Mouse (Mus musculus): ENCODE results near the gene Ifi207. TPM values are rescaled to one million over a fixed set of nuclear protein-coding genes. Genes with fewer than 3 reads are reported as not detected.
"Not testable (repeated sequence)": the region's sequence is repeated elsewhere in the genome, so short reads cannot be mapped to it uniquely, and the experiment has no call there.

Ifi207 gene
- under 1 TPM; 0.15 to 0.18 TPM for total RNA-seq (2021)

GRCm38 (mm10) chr1:173741656-173742055 is at the start of gene Ifi207:
Gene Ifi207 (minus strand): TSS chr1:173741747.
- no peak for DNase-seq (ENCODE audit: low spot score in 2 of 2)
- intact Hi-C loops (cut with DNase I): no loop called here

- intact Hi-C loops (cut with DNase I); DNase-seq (ENCODE audit: low spot score in 2 of 2): not testable (repeated sequence)
Observed at GRCm38 (mm10) chr1:173773457-173773856, 31.9 kb upstream of the Ifi207 start.

DNA sequence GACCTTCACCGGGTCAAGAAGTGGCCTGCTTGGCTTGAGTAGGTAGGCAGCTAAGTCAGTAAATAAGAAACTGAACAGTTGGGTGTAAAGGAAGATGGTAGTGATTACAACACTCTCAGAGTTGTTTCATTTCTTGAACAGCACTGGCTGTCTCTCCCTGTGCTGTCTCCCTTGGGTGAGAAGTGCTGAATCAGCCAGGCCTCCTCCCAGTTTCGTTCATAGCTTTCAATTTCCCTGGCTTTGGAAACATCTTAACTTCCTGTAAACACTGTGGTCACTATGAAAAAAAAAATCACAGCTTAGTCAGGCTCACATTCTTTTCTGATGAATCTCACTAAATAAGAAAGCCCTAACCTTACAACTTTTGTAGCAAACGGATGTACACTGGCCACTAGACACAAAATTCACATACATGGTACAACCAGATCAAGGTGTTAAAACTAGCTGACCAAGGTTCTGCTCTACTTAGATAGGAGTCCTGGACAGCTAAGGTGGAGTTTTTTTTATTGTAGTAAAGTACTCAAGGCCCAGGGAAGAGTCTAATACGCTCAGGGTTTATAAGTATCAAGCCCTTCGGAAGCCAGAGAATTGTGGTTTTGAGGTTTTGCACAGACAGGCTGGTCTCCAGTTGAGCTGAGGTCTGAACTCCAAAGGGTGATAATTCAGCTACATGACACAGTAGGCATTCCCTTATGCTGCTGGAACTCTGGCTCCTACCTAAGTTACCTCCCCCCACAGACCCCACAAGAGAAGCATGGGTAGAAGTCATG is 25.5 kb upstream of the Ifi207 start, which contains the start of gene Ifi204:
Ifi204 (minus strand) TSS at position 96 of the 770 bp plus-strand sequence.
- DNase-seq (ENCODE audit: low spot score in 2 of 2); intact Hi-C loops (cut with DNase I): not testable (repeated sequence)

DNA sequence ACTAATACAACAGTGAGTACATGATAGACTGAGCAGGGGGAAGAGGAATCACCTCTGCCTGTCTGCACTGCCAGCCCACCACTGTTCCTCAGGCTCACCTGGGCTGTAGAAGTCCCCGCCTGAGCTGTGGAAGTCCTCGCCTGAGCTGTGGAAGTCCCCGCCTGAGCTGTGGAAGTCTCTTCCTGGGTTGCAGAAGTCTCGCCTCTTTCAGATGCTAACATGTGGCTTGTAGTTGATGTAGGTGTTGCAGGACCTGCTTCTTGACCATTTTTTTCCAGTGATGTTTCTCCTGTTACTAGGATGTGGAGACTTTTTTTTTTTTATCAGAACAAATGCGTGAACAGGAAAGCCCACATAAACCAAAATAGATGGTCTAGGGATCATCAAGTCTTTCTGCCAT is 18.5 kb upstream of the Ifi207 start:
- DNase-seq (ENCODE audit: low spot score in 2 of 2); intact Hi-C loops (cut with DNase I): not testable (repeated sequence)

GRCm38 (mm10) chr1:173742262-173742661 is 715 bp upstream of the Ifi207 start:
- DNase-seq (ENCODE audit: low spot score in 2 of 2): no peak
- intact Hi-C loops (cut with DNase I): no loop called here

DNA sequence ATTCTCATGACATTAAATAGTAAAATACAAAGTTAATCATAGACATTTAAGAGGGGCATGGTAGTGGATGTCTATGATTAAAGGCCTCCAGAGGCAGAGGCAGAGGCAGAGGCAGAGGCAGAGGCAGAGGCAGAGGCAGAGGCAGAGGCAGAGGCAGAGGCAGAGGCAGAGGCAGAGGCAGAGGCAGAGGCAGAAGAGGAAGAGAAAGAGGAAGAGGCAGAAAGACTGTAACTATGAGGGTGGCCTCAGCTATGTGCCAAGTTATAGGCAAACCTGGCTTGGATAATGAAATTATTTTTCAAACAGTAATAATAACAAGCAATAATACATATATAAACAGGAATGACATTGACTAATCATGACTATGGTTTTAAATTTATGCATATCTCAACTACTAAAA is 1.0 kb downstream of the Ifi207 start:
- DNase-seq (ENCODE audit: low spot score in 2 of 2): no peak
- intact Hi-C loops (cut with DNase I): no loop called here

GRCm38 (mm10) chr1:173736986-173737385 is 4.6 kb downstream of the Ifi207 start:
- DNase-seq (ENCODE audit: low spot score in 2 of 2): no peak
- intact Hi-C loops (cut with DNase I): no loop called here

- intact Hi-C loops (cut with DNase I); DNase-seq (ENCODE audit: low spot score in 2 of 2): not testable (repeated sequence)
Observed at GRCm38 (mm10) chr1:173735015-173735414, 6.5 kb downstream of the Ifi207 start.

GRCm38 (mm10) chr1:173733219-173733618 is 8.3 kb downstream of the Ifi207 start:
- DNase-seq (ENCODE audit: low spot score in 2 of 2): no peak
- intact Hi-C loops (cut with DNase I): no loop called here

DNA sequence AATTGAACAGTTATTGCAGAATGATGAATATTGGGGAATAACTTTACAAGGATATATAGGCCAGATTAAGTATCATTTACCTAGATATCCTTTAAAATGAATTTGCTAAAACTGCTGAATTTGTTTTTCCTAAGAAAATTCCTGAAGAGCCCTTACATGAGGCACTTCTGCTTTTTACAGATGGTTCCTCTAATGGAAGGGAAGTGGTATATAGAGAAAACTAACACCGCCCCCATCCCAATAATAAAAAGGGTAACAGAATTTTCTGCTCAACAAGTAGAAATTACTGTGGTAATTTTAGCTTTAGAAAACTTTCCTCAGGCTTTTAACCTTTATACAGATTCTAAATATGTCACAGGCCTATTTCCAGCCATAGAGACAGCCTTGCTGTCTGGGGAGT is 47.3 kb downstream of the Ifi207 start:
- no peak for DNase-seq (ENCODE audit: low spot score in 2 of 2)
- intact Hi-C loops (cut with DNase I): no loop called here

GRCm38 (mm10) chr1:173678605-173679004 is 62.9 kb downstream of the Ifi207 start:
- DNase-seq (ENCODE audit: low spot score in 2 of 2); intact Hi-C loops (cut with DNase I): not testable (repeated sequence)

- DNase-seq (ENCODE audit: low spot score in 2 of 2); intact Hi-C loops (cut with DNase I): not testable (repeated sequence)
Observed at GRCm38 (mm10) chr1:173673458-173674097, 68.0 kb downstream of the Ifi207 start, which contains the start of gene Ifi208. Gene Ifi208 (plus strand): TSS chr1:173673675.

Other genes with a start within 250 kb of the Ifi207 start
- gene Ifi214, start 205.8 kb downstream of the Ifi207 start, total RNA-seq (2021): not detected
- not detected for gene Ifi213, start 142.5 kb downstream of the Ifi207 start, total RNA-seq (2021)
- gene Ifi209, start 110.8 kb downstream of the Ifi207 start, total RNA-seq (2021): not detected
- not detected for gene Ifi208, start 68.1 kb downstream of the Ifi207 start, total RNA-seq (2021)
- gene Ifi204, start 25.2 kb upstream of the Ifi207 start, total RNA-seq (2021): under 1 TPM in 1 of 2 experiments, not detected in 1; 0.25 TPM
- under 1 TPM in 1 of 2 experiments, not detected in 1; 0.17 TPM for gene Ifi211, start 171.3 kb upstream of the Ifi207 start, total RNA-seq (2021)
- gene Mndal, start 200.7 kb upstream of the Ifi207 start, total RNA-seq (2021): 1 to 10 TPM in 1 of 2 experiments, under 1 TPM in 1; 0.97 to 1.3 TPM
- under 1 TPM; 0.39 to 0.62 TPM for gene Ifi203, start 200.9 kb upstream of the Ifi207 start, total RNA-seq (2021)
- gene Ifi202b, start 241.0 kb upstream of the Ifi207 start, total RNA-seq (2021): not detected